Mouse (Mus musculus): ENCODE data around the gene Wdhd1.

GRCm38 (mm10) chr14:47298408-47298792 is 21.7 kb upstream of the Wdhd1 start:
- TF ChIP-seq CTCF (IDR thresholded peaks at IDR 0.05) (no peak), EP300 (IDR thresholded peaks at IDR 0.05) (no peak)

All from lung, postnatal 0 days (tissue).